Mouse (Mus musculus) cerebellum, adult 2 months (tissue): ENCODE data around the gene Atp8b4. TPM values are rescaled to one million over a fixed set of nuclear protein-coding genes. Genes with fewer than 3 reads are reported as not detected.

Experiments
- DNase-seq, 2 experiments: peaks; one replicate each; pipeline ENCODE4 v3.0.0; 2021
- H3K27ac ChIP-seq: fragments of 200-500 bp; 2 replicates; pipeline ENCODE4 v1.5.1; 2012; ENCODE audit warnings: low read length, control low read depth, inconsistent platforms; ENCODE audit not compliant: insufficient read depth
- H3K27me3 ChIP-seq: fragments of 200-500 bp; 2 replicates; pipeline ENCODE4 v1.6.1; 2012; ENCODE audit warnings: inconsistent platforms, mild to moderate bottlenecking, low read length, moderate library complexity; ENCODE audit not compliant: control insufficient read depth, insufficient read depth
- H3K4me1 ChIP-seq: fragments of 200-500 bp; 2 replicates; pipeline ENCODE4 v1.6.1; 2011; ENCODE audit warnings: low read length; ENCODE audit not compliant: control insufficient read depth, insufficient read depth
- H3K4me3 ChIP-seq: fragments of 200-500 bp; replicated peaks from 2 replicates; pipeline ENCODE3; 2011; ENCODE audit warnings: mild to moderate bottlenecking, low read depth, low read length, control low read depth; ENCODE audit not compliant: insufficient read depth
- CTCF ChIP-seq: fragments of 200-500 bp; IDR thresholded peaks from 2 replicates; pipeline ENCODE4 v1.5.1; 2011; ENCODE audit warnings: low read depth, mild to moderate bottlenecking, control low read depth, low read length, moderate library complexity, borderline replicate concordance; ENCODE audit not compliant: insufficient read depth
- POLR2A ChIP-seq: fragments of 200-500 bp; IDR thresholded peaks from 2 replicates; pipeline ENCODE4 v1.6.1; 2011; ENCODE audit warnings: low read length, control low read depth, borderline replicate concordance; ENCODE audit not compliant: insufficient read depth
- WGBS: fragments of 180-500 bp; shearing (Covaris S2); methylation state at CpG from one replicate; pipeline ENCODE4 v1.1.7; 2018; 5-methylcytosine and 5-hydroxymethylcytosine counted together
- polyA plus RNA-seq: library from polyadenylated mRNA; depleted of rRNA; stranded (reverse); fragments of >200 nt; gene quantifications from 2 replicates; pipeline ENCODE4 v1.2.3, GENCODE M21; 2012

The Atp8b4 gene
- polyA plus RNA-seq, 1 experiment: 0.02 TPM

GRCm38 (mm10) chr2:126424714-126425113 lies 75.8 kb downstream of the Atp8b4 start:
- 4% methylated on average over 8 of the region's 8 CpGs for WGBS
- H3K27ac ChIP-seq: no peak overlapping the region
- TF ChIP-seq POLR2A (no peak), CTCF (no peak)

GRCm38 (mm10) chr2:126420901-126421300 lies 79.6 kb downstream of the Atp8b4 start:
- 25% methylated on average over 2 of the region's 2 CpGs for WGBS
- Histone ChIP-seq H3K4me3 (no peak overlapping the region), H3K27me3 (no peaks in the 10 kb centered on the region; the same call in 1 of the 2 replicates), H3K4me1 (no peaks in the 10 kb centered on the region; the same call in 1 of the 2 replicates), H3K27ac (no peak overlapping the region)
- TF ChIP-seq POLR2A: no peak
- no peak for TF ChIP-seq CTCF
- DNase-seq: no peak

More at GRCm38 (mm10) chr2:126424714-126425113, 75.8 kb downstream of the Atp8b4 start:
- peak; percentile 10 to 50 for DNase-seq
- Histone ChIP-seq H3K27me3 (no peaks in the 10 kb centered on the region; the same call in 1 of the 2 replicates), H3K4me3 (no peak overlapping the region), H3K4me1 (no peaks in the 10 kb centered on the region; the same call in 1 of the 2 replicates)

- H3K27me3 ChIP-seq: no peaks in the 10 kb centered on the region; the same call in 1 of the 2 replicates
- H3K4me1 ChIP-seq: no peaks in the 10 kb centered on the region; the same call in 1 of the 2 replicates
- TF ChIP-seq POLR2A (no peak), CTCF (no peak)
- H3K4me3 ChIP-seq: no peak overlapping the region
- H3K27ac ChIP-seq: no peak overlapping the region
- 97% methylated on average over 3 of the region's 3 CpGs for WGBS
- DNase-seq: no peak
These were observed 81.6 kb downstream of the Atp8b4 start for GRCm38 (mm10) chr2:126418916-126419315.

- Histone ChIP-seq H3K27me3 (no peaks in the 10 kb centered on the region; the same call in 1 of the 2 replicates), H3K4me1 (no peaks in the 10 kb centered on the region), H3K4me3 (no peak overlapping the region), H3K27ac (no peak overlapping the region)
- TF ChIP-seq CTCF: no peak
- TF ChIP-seq POLR2A: no peak
- DNase-seq: no peak
- WGBS: 72% methylated on average over 2 of the region's 2 CpGs
These were observed 83.7 kb downstream of the Atp8b4 start for GRCm38 (mm10) chr2:126416772-126417171.

DNA sequence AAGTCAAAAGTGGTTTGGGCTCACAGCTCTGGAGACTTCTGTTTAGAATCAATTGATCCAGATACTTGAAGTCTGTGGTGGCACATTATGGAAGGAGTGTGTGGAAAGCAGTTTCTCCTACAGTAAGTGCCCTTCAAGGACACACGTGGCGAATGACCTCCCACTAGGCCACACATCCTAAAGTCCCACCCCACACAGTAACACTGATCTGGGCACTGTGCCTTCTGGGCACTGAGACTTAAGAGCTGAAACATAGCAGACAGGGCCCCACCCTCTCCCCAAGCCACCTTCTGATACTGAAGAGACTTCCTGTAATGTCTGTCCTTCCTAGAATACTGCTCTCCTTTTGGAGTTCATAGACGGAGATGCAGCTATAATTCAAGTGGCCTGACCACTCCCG lies 84.5 kb downstream of the Atp8b4 start:
- Histone ChIP-seq H3K27ac (no peak overlapping the region), H3K4me3 (no peak overlapping the region), H3K27me3 (no peaks in the 10 kb centered on the region), H3K4me1 (no peaks in the 10 kb centered on the region)
- TF ChIP-seq POLR2A (no peak), CTCF (no peak)
- DNase-seq: no peak
- 80% methylated on average over 4 of the region's 4 CpGs for whole genome bisulfite sequencing

DNA sequence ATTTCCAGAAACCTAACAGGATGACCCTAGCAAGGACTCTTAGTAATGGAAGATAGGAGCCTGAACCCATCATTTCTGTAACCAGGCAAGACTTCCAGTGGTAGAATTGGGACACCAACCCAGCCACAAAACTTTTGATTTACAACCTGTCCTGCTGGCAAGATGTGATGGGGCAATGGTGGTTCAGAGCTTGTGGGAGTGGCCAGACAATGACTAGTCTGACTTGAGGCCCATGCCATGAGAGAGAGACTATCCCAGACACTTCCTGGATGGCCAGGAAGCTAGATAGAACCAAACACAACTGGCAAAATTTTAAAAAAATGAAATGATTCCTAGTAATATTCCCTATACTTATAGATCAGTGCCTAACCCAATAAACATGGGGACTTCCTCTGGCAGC lies 87.7 kb downstream of the Atp8b4 start:
- TF ChIP-seq CTCF (no peak), POLR2A (no peak)
- no peak overlapping the region for H3K27ac ChIP-seq
- H3K4me3 ChIP-seq: no peak overlapping the region
- H3K27me3 ChIP-seq: no peaks in the 10 kb centered on the region
- no peaks in the 10 kb centered on the region for H3K4me1 ChIP-seq
- no peak for DNase-seq

GRCm38 (mm10) chr2:126399454-126399853 lies 101.0 kb downstream of the Atp8b4 start:
- DNase-seq: no peak
- H3K27ac ChIP-seq: no peak overlapping the region
- H3K4me1 ChIP-seq: no peaks in the 10 kb centered on the region
- TF ChIP-seq CTCF: no peak
- TF ChIP-seq POLR2A: no peak
- H3K4me3 ChIP-seq: no peak overlapping the region
- 95% methylated on average over 2 of the region's 2 CpGs for WGBS
- no peaks in the 10 kb centered on the region for H3K27me3 ChIP-seq

- 79% methylated on average over 2 of the region's 2 CpGs for WGBS
- H3K27me3 ChIP-seq: no peaks in the 10 kb centered on the region
- no peak overlapping the region for H3K27ac ChIP-seq
- no peak overlapping the region for H3K4me3 ChIP-seq
- TF ChIP-seq CTCF: no peak
- no peak for TF ChIP-seq POLR2A
- no peak for DNase-seq
- no peaks in the 10 kb centered on the region for H3K4me1 ChIP-seq
These were observed 101.5 kb downstream of the Atp8b4 start for GRCm38 (mm10) chr2:126399017-126399416.

DNA sequence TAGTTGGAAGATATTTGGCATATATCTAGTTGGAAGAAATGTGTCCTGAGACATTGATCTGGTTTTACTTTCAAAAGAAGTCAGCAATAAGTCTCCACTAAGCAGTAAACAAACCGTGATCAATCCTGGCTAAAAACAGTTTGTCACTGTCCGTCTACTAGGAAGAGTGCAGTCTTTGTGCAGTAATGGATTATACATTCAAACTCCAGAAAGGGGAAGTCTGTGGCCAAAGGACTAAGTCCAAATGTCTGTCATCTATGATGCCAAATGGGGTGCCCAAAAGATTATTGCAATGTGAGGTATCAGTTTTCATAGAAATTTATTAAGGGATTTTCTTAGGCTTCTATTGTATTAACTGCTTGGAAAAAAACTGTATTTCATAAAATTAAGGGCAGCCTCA lies 102.3 kb downstream of the Atp8b4 start:
- WGBS: 60% methylated on average over 2 of the region's 2 CpGs
- no peak for DNase-seq
- Histone ChIP-seq H3K27me3 (no peaks in the 10 kb centered on the region), H3K4me1 (no peaks in the 10 kb centered on the region), H3K27ac (no peak overlapping the region), H3K4me3 (no peak overlapping the region)
- TF ChIP-seq CTCF (no peak), POLR2A (no peak)
